Mouse (Mus musculus): ENCODE measurements at regions not wholly inside any gene's neighbourhood (a gene's known extent, or its start where the extent isn't known, plus 50 kb on each side); places are given as distances from the start of the nearest gene placed in this dataset.
"Not testable (repeated sequence)": the region's sequence is repeated elsewhere in the genome, so short reads cannot be mapped to it uniquely, and the experiment has no call there.

DNA sequence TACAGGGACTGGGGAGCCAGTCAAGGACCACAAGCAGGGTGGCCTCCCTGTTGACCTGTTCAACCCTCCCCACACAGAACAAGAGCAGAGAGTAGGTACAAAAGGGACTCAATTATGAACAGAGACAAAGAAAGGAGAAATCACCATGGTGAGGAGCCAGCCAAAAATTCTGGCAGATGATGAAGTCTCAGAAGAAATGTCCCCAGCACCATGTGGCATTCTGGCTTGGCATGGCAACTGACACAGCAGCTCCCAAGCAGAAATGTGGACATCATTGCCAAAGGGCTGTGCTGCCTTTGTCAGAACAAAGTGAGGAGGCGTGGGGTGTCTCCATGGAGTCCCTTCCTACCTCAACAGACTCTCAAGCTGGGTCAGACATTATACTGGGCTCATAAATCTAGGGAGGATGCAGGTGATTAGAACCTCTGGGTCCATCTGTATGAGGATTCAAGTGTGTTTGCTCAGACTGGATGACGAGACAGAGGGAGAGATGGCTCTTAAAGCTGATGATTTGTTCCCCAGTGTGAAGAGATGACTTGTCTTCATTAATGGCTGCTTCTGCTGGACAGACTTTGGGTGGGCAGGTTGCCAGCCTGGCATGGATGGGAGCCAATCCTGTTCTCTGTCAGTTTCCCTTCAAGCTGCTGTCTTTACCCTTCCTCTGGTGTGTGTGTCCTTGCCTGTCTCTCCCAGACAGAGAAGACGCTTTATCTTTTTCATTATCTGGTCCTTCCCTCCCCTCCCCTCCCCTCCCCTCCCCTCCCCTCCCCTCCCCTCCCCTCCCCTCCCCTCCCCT is 120.5 kb upstream of the Fhl2 start:
- no peak overlapping the region for H3K4me3 ChIP-seq
- no peak overlapping the region for H3K4me2 ChIP-seq (ENCODE audit: low read depth)
- H3K27me3 ChIP-seq (ENCODE audit: control insufficient read depth, insufficient read depth, insufficient read length), result no peaks in the 10 kb centered on the region
- H3K79me2 ChIP-seq (ENCODE audit: control insufficient read depth, insufficient read depth), result no peaks in the 10 kb centered on the region
- TF ChIP-seq POLR2A (IDR thresholded peaks at IDR 0.05; ENCODE audit: insufficient read length, low read depth) (no peak), POLR2AphosphoS2 (IDR thresholded peaks at IDR 0.05; ENCODE audit: insufficient read length, low read depth) (no peak), MYOG (IDR thresholded peaks at IDR 0.05; ENCODE audit: control insufficient read depth in 1 of 3, insufficient read depth in 1 of 3, insufficient read length in 2 of 3, low read depth in 2 of 3) (no peak), CEBPB (IDR thresholded peaks at IDR 0.05; ENCODE audit: insufficient read depth, poor library complexity, severe bottlenecking) (no peak), USF1 (IDR thresholded peaks at IDR 0.05; ENCODE audit: low read depth) (no peak), TCF12 (IDR thresholded peaks at IDR 0.05; ENCODE audit: insufficient read depth, poor library complexity, severe bottlenecking) (no peak), TCF3 (IDR thresholded peaks at IDR 0.05; ENCODE audit: insufficient read length, low read depth) (no peak), SRF (IDR thresholded peaks at IDR 0.05; ENCODE audit: control insufficient read depth, insufficient read length, low read depth) (no peak), REST (IDR thresholded peaks at IDR 0.05; ENCODE audit: insufficient read depth, insufficient read length) (no peak), MYOD1 (IDR thresholded peaks at IDR 0.05; ENCODE audit: control insufficient read depth in 1 of 3, insufficient read length in 2 of 3, low read depth in 2 of 3) (no peak), E2F4 (IDR thresholded peaks at IDR 0.05; ENCODE audit: insufficient read depth) (no peak), MAX (IDR thresholded peaks at IDR 0.05; ENCODE audit: low read depth) (no peak)
- H3ac ChIP-seq (ENCODE audit: control insufficient read depth, insufficient read length), result no peak overlapping the region
- H3K36me3 ChIP-seq (ENCODE audit: control insufficient read depth, insufficient read depth), result no peaks in the 10 kb centered on the region

- not testable (repeated sequence) for H3K4me2 ChIP-seq (ENCODE audit: low read depth); H3K79me2 ChIP-seq (ENCODE audit: control insufficient read depth, insufficient read depth); H3K27me3 ChIP-seq (ENCODE audit: control insufficient read depth, insufficient read depth, insufficient read length); H3K36me3 ChIP-seq (ENCODE audit: control insufficient read depth, insufficient read depth); H3ac ChIP-seq (ENCODE audit: control insufficient read depth, insufficient read length); H3K4me3 ChIP-seq
Measured at GRCm38 (mm10) chr1:43333488-43333887, 110.9 kb upstream of the Nck2 start.

DNA sequence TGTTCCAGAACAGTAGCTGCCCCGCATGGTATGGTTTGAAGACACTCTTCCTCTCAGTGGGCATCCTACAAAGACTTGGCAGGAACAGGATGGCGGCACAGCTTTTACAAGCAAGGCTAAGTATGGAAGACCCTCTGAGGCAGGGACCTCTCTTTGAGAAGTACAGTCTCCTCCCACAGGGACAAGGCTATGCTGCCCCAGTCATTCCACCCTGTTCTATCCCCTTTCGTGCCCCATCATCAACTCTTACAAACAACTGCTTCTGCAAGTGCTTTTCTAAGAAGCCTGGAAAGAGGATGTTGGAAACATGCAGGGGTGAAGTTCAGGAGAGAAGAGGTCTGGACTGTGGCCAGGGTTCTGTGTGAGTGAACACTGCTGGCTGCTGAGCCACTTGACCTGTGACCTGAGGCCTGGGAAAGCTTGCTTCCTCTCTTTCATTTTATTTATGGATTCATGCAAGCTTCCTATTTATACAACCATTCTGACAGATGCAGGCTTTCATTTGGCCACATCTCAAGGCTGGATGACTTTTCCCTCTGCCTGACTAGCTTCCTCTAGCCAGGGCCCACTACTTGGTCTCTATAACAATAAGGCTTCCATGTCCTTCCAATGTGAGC is 107.1 kb upstream of the Nck2 start:
- no peak overlapping the region for H3K4me2 ChIP-seq (ENCODE audit: low read depth)
- no peaks in the 10 kb centered on the region for H3K36me3 ChIP-seq (ENCODE audit: control insufficient read depth, insufficient read depth)
- TF ChIP-seq MYOG (IDR thresholded peaks at IDR 0.05; ENCODE audit: control insufficient read depth in 1 of 3, insufficient read depth in 1 of 3, insufficient read length in 2 of 3, low read depth in 2 of 3), result no peak
- no peak for TF ChIP-seq CEBPB (IDR thresholded peaks at IDR 0.05; ENCODE audit: insufficient read depth, poor library complexity, severe bottlenecking)
- TF ChIP-seq E2F4 (IDR thresholded peaks at IDR 0.05; ENCODE audit: insufficient read depth), result no peak
- TF ChIP-seq TCF12 (IDR thresholded peaks at IDR 0.05; ENCODE audit: insufficient read depth, poor library complexity, severe bottlenecking), result no peak
- no peak for TF ChIP-seq POLR2A (IDR thresholded peaks at IDR 0.05; ENCODE audit: insufficient read length, low read depth)
- no peak for TF ChIP-seq MYOD1 (IDR thresholded peaks at IDR 0.05; ENCODE audit: control insufficient read depth in 1 of 3, insufficient read length in 2 of 3, low read depth in 2 of 3)
- no peak for TF ChIP-seq POLR2AphosphoS2 (IDR thresholded peaks at IDR 0.05; ENCODE audit: insufficient read length, low read depth)
- TF ChIP-seq MAX (IDR thresholded peaks at IDR 0.05; ENCODE audit: low read depth), result no peak
- TF ChIP-seq USF1 (IDR thresholded peaks at IDR 0.05; ENCODE audit: low read depth), result no peak
- no peak for TF ChIP-seq SRF (IDR thresholded peaks at IDR 0.05; ENCODE audit: control insufficient read depth, insufficient read length, low read depth)
- TF ChIP-seq TCF3 (IDR thresholded peaks at IDR 0.05; ENCODE audit: insufficient read length, low read depth), result no peak
- H3K4me3 ChIP-seq, result no peak overlapping the region
- no peaks in the 10 kb centered on the region for H3K27me3 ChIP-seq (ENCODE audit: control insufficient read depth, insufficient read depth, insufficient read length)
- no peak overlapping the region for H3ac ChIP-seq (ENCODE audit: control insufficient read depth, insufficient read length)
- no peaks in the 10 kb centered on the region for H3K79me2 ChIP-seq (ENCODE audit: control insufficient read depth, insufficient read depth)

DNA sequence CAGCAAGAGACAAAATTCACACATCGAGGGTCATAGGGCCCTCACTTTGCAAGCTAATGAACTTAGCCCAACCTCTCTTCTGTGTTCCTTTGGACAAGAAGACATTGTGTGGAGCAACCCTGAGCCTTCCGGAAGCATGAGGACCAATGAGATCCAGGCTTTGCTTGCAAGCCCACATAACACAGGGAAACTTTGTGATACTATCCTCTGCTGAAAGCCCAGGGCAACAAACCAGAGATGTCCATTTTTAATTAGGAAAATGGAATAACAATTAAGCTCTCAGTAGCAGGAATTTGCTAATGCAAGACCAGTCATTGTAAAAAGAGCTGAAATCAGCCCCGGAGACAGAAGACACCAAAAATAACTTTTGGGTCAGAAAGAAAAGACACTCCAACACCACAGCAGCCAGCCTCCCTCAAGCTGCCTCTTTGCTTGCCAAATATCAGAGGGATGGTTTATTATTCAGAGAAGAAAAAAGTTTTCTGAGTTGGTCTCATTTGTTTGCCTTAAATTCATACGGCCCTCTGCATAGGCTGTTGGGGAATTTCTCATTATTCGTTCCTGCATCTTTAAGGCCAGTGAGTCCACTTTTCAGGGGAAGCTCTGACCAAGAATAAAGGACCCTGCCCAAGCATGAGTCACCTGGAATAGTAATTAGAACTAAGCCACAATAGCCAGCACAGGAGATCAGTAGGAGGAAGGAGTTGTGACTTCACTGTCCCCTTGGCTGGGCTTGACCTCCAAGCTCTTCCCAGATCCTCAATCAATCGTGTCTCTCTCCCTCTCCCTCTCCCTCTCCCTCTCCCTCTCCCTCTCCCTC is 106.1 kb upstream of the Nck2 start:
- Histone ChIP-seq H3K36me3 (ENCODE audit: control insufficient read depth, insufficient read depth) (no peaks in the 10 kb centered on the region), H3K79me2 (ENCODE audit: control insufficient read depth, insufficient read depth) (no peaks in the 10 kb centered on the region), H3ac (ENCODE audit: control insufficient read depth, insufficient read length) (no peak overlapping the region), H3K27me3 (ENCODE audit: control insufficient read depth, insufficient read depth, insufficient read length) (no peaks in the 10 kb centered on the region), H3K4me2 (ENCODE audit: low read depth) (peak overlapping the region; percentile 26), H3K4me3 (no peak overlapping the region)
- TF ChIP-seq REST (IDR thresholded peaks at IDR 0.05; ENCODE audit: insufficient read depth, insufficient read length), result no peak
- no peak for TF ChIP-seq MAX (IDR thresholded peaks at IDR 0.05; ENCODE audit: low read depth)
- TF ChIP-seq TCF3 (IDR thresholded peaks at IDR 0.05; ENCODE audit: insufficient read length, low read depth), result no peak
- TF ChIP-seq POLR2A (IDR thresholded peaks at IDR 0.05; ENCODE audit: insufficient read length, low read depth), result no peak
- no peak for TF ChIP-seq MYOG (IDR thresholded peaks at IDR 0.05; ENCODE audit: control insufficient read depth in 1 of 3, insufficient read depth in 1 of 3, insufficient read length in 2 of 3, low read depth in 2 of 3)
- TF ChIP-seq USF1 (IDR thresholded peaks at IDR 0.05; ENCODE audit: low read depth), result no peak
- TF ChIP-seq SRF (IDR thresholded peaks at IDR 0.05; ENCODE audit: control insufficient read depth, insufficient read length, low read depth), result no peak
- TF ChIP-seq TCF12 (IDR thresholded peaks at IDR 0.05; ENCODE audit: insufficient read depth, poor library complexity, severe bottlenecking), result no peak
- no peak for TF ChIP-seq CEBPB (IDR thresholded peaks at IDR 0.05; ENCODE audit: insufficient read depth, poor library complexity, severe bottlenecking)
- TF ChIP-seq E2F4 (IDR thresholded peaks at IDR 0.05; ENCODE audit: insufficient read depth), result no peak
- TF ChIP-seq MYOD1 (IDR thresholded peaks at IDR 0.05; ENCODE audit: control insufficient read depth in 1 of 3, insufficient read length in 2 of 3, low read depth in 2 of 3), result no peak
- TF ChIP-seq POLR2AphosphoS2 (IDR thresholded peaks at IDR 0.05; ENCODE audit: insufficient read length, low read depth), result no peak

All from myocyte (in vitro differentiated cells).